Mouse (Mus musculus): Measurements from ENCODE around the gene Atp10a.

The Atp10a gene

DNA sequence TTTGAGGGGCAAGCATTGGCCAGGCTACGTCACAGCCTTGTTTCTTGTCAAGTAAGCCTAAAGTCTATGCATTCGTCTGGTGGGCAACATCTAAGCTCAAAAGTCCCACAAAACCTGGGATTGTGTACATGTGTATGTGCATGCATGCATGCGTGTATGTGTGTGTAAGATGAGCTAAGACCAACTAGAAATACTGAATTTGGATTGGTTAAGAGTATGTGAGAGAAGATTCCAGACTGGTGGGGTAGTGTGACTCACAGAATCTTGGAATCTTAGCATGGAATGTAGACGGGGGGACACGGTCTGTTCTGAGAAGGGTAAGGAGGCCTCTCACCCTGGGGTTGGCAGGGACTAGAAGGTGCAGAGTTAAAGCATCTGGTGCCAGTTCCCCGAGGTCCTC is at the start of gene Atp10a:
TSS of gene Atp10a (plus strand) at position 301 of the 400 bp plus-strand sequence.
- no peak for DNase-seq (ENCODE audit: low read depth, low spot score)

DNA sequence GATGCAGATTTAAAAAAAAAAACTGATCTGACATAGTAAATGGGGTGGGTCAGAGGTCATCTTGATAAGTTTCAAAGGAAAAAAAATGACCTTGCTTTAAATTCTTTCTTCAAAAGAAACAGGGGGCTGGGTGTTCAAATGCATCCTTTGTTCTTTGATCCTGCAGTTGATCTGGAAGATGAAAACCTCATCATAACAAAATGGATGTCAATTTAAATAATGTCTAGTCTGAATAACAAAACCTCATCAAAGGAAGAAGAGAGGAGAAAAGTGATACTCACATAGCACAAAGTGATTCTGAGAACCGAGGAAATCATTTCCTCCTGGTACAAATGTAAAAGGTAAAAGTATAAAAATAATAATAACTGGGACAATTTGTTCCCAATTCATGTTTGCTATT is 37.9 kb upstream of the Atp10a start:
- DNase-seq (ENCODE audit: low read depth, low spot score): no peak

DNA sequence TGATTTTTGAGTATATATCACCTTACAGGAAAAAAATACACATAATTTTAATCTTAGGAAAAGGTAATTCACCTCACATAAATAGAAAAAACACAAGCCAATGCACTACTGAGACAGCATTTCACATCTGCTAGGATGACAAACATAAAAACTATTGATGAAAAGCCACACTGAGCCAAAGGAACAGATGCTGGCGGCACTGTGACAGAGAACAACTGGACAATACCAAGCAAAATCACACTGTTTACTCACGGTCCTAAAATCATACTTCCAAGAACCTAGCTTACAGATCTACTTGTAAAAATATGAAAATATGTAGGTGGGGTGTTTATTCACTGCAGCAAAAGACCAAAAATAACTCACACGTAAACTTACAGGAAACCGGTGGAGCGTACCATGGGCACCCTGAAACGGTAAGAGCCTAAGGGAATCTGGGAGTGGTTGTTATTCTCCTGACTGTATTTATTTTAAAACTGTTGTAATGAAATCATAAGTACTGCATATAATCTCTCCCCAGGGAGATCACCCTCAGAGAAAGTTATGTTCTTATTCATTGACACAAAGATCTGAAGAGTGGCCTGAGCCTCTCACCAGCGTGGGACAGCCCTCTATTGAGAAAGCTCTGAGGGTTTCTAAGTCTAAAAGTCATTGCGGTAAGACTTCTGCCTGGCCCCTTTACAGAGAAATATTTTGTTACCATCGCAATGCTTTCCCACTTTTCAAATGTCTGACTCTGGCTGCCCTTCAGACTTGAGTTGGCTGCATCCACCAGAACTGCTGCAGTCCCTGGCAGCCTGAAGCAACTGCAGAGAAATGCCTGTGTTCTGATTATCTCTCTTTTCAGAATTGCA is 29.4 kb upstream of the Atp10a start:
- no peak for DNase-seq (ENCODE audit: low read depth, low spot score)

DNA sequence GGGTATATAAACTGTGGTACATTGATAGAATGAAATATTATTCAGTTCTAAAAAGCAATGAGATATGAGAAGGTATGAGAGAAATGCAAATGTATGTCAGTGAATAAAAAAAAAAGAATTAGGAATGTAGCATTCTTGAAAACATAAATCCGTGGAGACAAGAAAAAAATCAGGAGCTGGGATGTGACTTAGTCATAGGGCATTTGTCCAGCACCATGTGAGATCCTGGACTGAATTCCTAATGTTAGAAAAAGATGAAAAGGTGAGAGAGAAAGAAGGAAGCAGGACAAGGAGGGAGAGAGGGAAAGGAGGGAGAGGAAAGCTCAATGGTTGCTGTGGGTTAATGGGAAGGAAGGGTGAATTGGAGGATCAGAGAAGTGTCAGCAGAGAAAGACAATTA is 28.6 kb upstream of the Atp10a start:
- DNase-seq (ENCODE audit: low read depth, low spot score): no peak

DNA sequence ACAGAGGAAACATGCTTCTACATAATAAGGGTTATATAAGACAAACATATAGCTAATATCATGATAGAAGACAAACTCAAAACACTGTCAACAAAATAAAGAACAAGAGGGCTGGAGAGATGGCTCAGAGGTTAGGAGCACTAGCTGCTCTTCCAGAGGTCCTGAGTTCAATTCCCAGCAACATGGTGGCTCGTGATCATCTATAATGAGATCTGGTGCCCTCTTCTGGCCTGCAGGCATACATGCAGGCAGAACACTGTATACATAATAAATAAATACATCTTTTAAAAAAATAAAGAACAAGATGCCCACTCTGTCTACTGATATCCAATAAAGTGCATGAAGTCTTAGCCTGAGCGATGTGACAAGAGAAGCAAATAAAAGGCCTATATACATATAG is 26.7 kb upstream of the Atp10a start:
- DNase-seq (ENCODE audit: low read depth, low spot score): no peak

DNA sequence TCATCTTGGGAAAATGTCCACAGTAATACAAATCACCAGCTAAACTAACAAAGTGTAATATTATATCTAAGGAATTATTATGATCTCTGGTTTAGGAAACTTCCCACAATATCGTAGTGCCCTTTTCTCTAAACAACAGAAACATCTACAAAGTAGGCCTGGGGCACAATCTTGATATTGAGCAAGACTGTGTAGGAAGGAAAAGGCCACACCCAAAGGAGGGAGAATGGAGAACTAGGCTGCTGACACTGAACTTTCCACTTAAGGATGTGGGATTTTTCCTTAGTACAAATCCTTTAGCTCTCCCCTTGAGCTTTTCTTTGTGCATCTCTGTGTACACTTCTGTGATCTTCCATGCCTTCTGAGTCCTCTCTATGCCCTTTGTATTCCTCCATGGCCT is 22.3 kb upstream of the Atp10a start:
- DNase-seq (ENCODE audit: low read depth, low spot score): no peak

GRCm38 (mm10) chr7:58639676-58640075 is 16.3 kb upstream of the Atp10a start:
- no peak for DNase-seq (ENCODE audit: low read depth, low spot score)

- no peak for DNase-seq (ENCODE audit: low read depth, low spot score)
Observed at GRCm38 (mm10) chr7:58640456-58640855, 15.5 kb upstream of the Atp10a start.

- DNase-seq (ENCODE audit: low read depth, low spot score): no peak
Observed at GRCm38 (mm10) chr7:58641916-58642315, 14.1 kb upstream of the Atp10a start.

DNA sequence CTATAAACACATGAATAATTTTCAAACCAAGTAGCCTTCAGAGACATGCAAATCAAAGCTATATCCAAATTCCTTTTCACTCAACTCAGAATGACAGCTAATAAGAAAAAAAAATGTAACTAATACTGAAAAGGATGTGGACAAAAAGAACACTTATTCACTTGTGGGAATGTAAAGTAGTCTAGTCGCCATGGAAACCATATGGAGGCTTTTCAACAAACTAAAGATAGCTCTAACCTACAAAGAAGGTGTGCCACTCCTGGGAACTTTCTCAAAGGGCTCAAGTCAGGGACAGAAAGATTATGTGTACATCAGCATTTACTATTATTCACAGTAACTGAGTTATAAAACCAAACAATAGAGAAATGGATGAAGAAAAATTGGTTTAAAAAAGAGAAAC is 8.6 kb upstream of the Atp10a start:
- DNase-seq (ENCODE audit: low read depth, low spot score): no peak

- peak; percentile 55 for DNase-seq (ENCODE audit: low read depth, low spot score)
Observed at GRCm38 (mm10) chr7:58657913-58658789, 2.2 kb downstream of the Atp10a start.

GRCm38 (mm10) chr7:58658790-58659405 is 2.9 kb downstream of the Atp10a start:
- DNase-seq (ENCODE audit: low read depth, low spot score): no peak

GRCm38 (mm10) chr7:58660046-58660445 is 4.1 kb downstream of the Atp10a start:
- DNase-seq (ENCODE audit: low read depth, low spot score): no peak

GRCm38 (mm10) chr7:58660665-58661064 is 4.7 kb downstream of the Atp10a start:
- DNase-seq (ENCODE audit: low read depth, low spot score): no peak

DNA sequence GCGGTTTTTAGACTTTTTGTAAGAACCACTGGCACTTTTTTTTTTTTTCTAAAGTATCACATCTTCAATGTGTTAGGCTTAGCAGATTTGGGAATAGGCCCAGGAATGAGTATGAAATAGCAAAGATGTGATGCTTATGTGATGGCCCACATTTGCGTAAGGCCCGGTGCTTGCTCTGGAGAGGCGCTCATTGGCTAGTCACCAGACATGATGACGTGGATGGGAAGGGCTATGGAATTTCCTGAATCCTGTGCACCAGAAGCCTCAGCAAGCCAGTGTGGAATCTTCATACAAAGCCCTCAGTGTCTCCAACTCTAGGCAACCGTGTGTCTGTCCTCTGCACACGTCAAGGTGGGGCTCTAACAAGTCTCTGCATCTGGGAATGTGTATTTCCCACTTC is 5.1 kb downstream of the Atp10a start:
- DNase-seq (ENCODE audit: low read depth, low spot score): no peak

DNA sequence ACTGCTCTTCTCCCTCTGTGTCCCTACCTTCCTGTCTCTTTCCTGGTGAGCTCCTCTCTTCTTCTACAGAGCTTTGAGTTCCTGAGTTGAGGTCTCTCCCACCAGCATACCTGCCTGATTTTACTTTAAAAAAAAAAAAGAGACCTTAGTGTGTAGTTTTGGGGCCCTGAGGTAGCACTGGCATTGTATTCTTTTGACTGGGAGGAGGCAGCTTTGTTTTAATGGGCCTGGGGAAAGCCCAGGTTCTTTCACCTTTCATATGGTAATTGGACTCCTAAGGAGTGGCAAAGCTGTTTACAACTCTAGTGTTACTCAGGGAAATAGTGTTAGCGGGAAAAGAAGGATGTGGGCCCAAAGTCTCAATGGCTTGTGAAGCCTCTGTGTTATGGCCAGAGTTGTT is 12.7 kb downstream of the Atp10a start:
- peak; percentile 82 for DNase-seq (ENCODE audit: low read depth, low spot score)

DNA sequence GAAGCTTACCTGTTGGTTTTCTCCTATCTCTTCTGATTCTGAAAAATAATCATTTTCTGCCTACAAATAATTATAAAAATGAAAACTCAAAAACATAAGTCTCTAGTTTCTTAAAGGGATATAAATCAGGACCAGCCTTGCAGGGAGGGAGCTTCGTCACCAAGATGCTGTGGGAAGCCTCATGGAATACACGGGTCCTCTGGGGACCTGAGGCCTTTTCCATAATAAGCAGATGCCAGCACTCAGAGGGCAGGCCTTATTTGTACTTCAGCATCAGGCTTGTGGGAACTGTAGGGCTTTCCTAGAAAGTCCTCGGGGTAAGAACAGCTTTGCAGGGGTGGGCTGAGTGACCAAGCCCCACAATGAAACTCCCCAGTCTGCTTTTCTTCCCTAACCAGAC is 20.1 kb downstream of the Atp10a start:
- no peak for DNase-seq (ENCODE audit: low read depth, low spot score)

DNA sequence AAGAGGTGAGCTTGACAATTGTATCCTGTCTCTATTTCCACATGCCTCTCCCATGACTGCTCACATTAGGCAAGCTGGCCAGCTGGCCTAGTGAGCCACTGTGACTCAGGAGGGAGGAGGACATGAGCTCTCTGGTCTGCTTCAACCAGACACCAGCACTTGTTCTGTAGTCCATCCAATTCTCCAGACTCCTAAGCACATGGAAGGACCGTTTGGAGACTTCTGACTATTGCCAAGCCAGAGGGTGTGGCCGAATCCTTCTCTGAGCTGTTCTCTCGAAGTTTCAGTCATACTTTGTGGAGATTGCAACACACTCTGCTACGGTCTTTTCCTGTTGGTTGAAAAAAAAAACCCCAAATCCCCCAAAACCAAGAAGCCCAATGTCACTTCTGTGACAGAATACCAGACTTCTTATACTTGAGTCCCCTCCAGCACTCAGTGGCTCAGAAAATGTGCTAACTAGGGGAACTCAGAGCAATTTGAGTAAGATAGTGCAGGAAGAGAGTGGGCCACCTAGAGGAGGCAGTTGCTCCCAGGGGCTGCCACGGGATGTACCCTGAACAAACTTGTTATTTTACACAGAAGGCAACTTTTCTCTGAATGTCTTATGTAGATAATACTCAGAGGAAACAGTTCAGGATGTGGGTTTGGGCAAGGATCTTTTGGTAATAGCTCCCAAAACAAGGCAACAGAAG is 21.3 kb downstream of the Atp10a start:
- DNase-seq (ENCODE audit: low read depth, low spot score): no peak

GRCm38 (mm10) chr7:58685967-58686366 is 30.0 kb downstream of the Atp10a start:
- DNase-seq (ENCODE audit: low read depth, low spot score): no peak

- DNase-seq (ENCODE audit: low read depth, low spot score): no peak
Observed at GRCm38 (mm10) chr7:58686573-58686972, 30.6 kb downstream of the Atp10a start.

- DNase-seq (ENCODE audit: low read depth, low spot score): no peak
Observed at GRCm38 (mm10) chr7:58686997-58687396, 31.0 kb downstream of the Atp10a start.

All from ES-CJ7 (cell line).